Mouse (Mus musculus): ENCODE data around the gene Slc6a21. TPM values are rescaled to one million over a fixed set of nuclear protein-coding genes. Genes with fewer than 3 reads are reported as not detected.

The Slc6a21 gene
- total RNA-seq, 2 experiments from 2014 or later: not detected

DNA sequence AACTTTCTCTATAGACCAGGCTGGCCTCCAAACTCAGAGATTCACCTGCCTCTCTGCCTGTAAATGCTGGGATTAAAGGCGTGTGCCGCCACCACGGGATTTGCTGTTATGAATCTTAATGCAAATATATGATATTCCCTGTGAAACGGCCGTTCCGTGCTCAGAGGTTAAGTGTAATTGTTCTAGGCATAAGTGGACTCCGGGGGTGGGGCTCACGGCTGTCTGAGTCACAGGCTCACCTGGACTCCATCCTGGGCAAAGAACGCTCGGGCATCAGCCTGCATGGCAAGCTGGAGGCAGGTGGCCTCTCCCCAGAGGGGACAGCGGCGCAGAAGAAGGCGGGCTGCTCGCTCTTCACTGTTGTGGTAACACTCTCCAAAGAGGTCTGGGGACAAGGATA is 39.2 kb downstream of the Slc6a21 start:
- no peak for DNase-seq

GRCm38 (mm10) chr7:45322245-45322644 is 44.9 kb downstream of the Slc6a21 start:
- DNase-seq: no peak

DNA sequence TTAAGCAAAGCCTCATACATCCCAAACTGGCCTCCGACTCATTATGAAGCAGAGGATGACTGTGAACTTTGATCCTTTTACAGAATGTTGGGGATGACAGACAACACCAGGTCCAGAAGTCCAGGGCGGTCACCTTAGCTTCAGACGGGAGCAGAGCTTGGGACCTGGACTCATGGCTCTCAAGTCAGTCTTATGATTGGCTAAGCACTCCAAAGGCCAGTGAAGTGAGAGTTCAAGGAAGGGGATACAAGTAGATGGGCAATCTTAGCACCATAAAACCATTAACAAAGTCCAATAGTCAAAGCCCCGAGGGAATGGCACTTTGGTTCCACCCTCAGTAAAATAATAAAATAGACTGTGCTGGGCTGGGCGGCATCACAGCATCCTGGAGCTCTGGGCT is 45.8 kb downstream of the Slc6a21 start:
- no peak for DNase-seq

DNA sequence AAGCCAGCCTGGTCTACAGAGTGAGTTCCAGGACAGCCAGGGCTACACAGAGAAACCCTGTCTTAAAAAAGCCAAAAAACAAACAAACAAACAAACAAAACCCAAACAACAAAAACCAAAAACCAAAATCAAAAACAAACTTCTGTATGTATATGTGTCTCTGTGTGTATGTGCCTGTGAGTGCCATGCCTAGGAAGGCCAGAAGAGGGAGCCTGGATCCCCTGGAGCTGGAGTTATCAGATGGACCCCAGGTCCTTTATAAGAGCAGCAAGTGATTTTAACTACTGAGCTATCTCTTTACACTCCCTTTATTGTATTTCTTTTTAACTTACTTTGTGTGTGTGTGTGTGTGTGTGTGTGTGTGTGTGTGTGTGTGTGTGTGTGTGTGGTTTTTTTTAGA is 48.5 kb downstream of the Slc6a21 start:
- DNase-seq: no peak

DNA sequence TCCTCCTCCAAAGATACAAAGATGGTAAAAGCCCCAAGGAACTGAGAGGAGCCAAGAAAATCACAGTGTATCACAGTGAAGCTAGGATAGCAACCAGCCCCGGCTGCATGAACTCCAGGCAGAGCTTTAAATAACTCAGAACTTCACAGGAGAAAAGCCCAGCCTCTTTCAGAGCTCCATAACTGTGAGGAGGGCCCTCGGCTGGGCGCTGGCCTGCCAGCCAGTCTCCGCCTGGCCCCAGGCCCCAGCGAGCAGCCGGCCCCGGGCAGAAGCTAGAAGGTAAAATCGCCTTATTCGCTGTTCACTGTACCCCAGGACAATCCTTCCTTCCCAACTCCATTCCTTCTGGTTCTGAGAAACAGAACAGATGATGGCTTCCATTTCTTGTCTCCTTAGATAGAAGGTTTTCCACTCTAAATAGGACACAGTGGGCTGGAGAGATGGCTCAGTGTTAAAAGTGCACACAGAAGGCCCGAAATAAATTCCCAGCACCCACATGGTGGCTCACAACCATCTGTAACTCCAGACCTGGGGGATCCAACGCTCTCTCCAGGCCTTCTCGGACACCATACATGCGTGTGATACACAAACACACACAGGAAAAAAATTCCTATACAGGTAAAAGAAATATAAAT is 51.6 kb downstream of the Slc6a21 start:
- DNase-seq: peak; percentile 45

DNA sequence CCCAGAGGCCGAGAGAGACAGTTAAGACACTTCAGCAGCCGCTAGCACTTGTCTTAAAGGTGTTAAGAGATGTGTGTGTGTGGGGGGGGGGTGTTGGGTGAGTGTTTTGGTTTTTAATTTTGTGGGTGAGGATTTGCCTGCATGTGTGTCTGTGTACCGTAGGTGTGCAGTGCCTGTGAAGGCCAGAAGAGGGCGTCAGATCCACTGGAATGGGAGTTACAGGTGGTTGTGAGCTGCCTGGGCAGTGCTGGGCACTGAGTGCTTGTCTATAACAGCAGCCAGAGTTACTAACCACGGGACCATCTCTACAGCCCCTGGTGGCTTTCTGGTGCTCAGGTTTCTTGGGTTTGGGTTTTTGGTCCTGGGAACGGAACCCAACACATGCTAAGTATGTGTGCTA is 54.2 kb downstream of the Slc6a21 start:
- DNase-seq: no peak

GRCm38 (mm10) chr7:45332685-45333425 is 55.5 kb downstream of the Slc6a21 start:
- peak; percentile 59 for DNase-seq

GRCm38 (mm10) chr7:45333431-45333982 is 56.2 kb downstream of the Slc6a21 start, which contains the start of gene Trpm4:
TSS of gene Trpm4 (minus strand) at chr7:45333780.
- peak; percentile 93 for DNase-seq

DNA sequence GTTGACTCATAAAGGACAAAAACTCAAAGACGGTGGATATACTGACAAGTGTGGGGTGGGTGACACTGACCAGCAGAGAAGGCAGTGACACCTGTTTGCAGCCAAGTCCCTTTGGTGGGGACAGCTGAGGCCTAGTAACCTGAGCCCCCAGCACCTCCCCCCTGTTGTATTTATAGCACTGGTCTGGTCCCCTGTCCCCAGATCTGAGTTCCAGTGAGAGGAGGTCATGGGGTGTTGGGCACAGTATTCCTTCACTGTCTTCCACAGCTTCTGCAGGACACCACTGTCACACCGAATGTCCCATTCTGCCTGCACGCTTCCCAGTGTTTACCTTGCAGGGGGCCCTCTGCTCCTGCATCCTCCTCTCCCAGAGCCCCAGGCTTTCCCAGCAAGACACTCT is 57.3 kb downstream of the Slc6a21 start:
- no peak for DNase-seq

GRCm38 (mm10) chr7:45335056-45335455 is 57.7 kb downstream of the Slc6a21 start, which contains the start of gene Hrc:
TSS of gene Hrc (plus strand) at chr7:45335290.
- peak; percentile 54 for DNase-seq

DNA sequence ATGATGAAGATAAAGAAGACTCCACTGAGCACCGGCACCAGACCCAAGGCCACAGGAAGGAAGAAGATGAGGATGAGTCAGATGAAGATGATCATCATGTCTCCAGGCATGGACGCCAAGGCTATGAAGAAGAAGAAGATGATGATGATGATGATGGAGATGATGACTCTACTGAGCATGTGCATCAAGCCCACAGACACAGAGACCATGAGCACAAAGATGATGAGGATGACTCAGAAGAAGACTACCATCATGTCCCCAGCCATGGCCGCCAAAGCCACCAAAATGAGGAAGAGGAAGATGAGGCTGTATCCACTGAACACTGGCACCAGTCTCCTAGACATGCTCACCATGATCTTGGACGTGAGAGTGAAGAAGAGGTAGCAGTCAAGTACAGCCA is 59.0 kb downstream of the Slc6a21 start:
- no peak for DNase-seq

- no peak for DNase-seq
These were observed 60.2 kb downstream of the Slc6a21 start for GRCm38 (mm10) chr7:45337469-45337868.

- no peak for DNase-seq
These were observed 61.0 kb downstream of the Slc6a21 start for GRCm38 (mm10) chr7:45338161-45338911.

Other genes with a start within 250 kb of the Slc6a21 start
- 10 to 100 TPM; 35.4 to 36.7 TPM for gene Prr12, start 224.6 kb upstream of the Slc6a21 start, total RNA-seq (2021)
- 10 to 100 TPM; 31.7 to 34.6 TPM for gene Nosip, start 215.1 kb upstream of the Slc6a21 start, total RNA-seq (2021)
- gene Prrg2, start 214.8 kb upstream of the Slc6a21 start, total RNA-seq (2021): 10 to 100 TPM in 1 of 2 experiments, 1 to 10 TPM in 1; 9.5 to 10.2 TPM
- gene Rcn3, start 185.3 kb upstream of the Slc6a21 start, total RNA-seq (2021): 10 to 100 TPM; 88.0 to 90.9 TPM
- 10 to 100 TPM; 35.3 to 41.1 TPM for gene Fcgrt, start 173.7 kb upstream of the Slc6a21 start, total RNA-seq (2021)
- gene Rps11, start 153.1 kb upstream of the Slc6a21 start, total RNA-seq (2021): 100 to 1,000 TPM; 846 to 864 TPM
- 1,000 to 10,000 TPM; 1,039 to 1,207 TPM for gene Rpl13a, start 148.8 kb upstream of the Slc6a21 start, total RNA-seq (2021)
- not detected for gene Gm45713, start 141.3 kb upstream of the Slc6a21 start, total RNA-seq (2021)
- gene Flt3l, start 141.1 kb upstream of the Slc6a21 start, total RNA-seq (2021): 1 to 10 TPM; 1.5 to 2.1 TPM
- 10 to 100 TPM; 58.5 to 67.0 TPM for gene Pih1d1, start 123.2 kb upstream of the Slc6a21 start, total RNA-seq (2021)
- 10 to 100 TPM; 44.8 to 53.8 TPM for gene Aldh16a1, start 122.9 kb upstream of the Slc6a21 start, total RNA-seq (2021)
- gene Slc17a7, start 113.6 kb upstream of the Slc6a21 start, total RNA-seq (2021): 10 to 100 TPM in 1 of 2 experiments, 1 to 10 TPM in 1; 9.1 to 12.4 TPM
- not detected for gene Gfy, start 97.9 kb upstream of the Slc6a21 start, total RNA-seq (2021)
- gene Pth2, start 96.5 kb upstream of the Slc6a21 start, total RNA-seq (2021): not detected
- under 1 TPM in 1 of 2 experiments, not detected in 1; 0.25 TPM for gene Ccdc155, start 72.6 kb upstream of the Slc6a21 start, total RNA-seq (2021)
- not detected for gene Dkkl1, start 65.4 kb upstream of the Slc6a21 start, total RNA-seq (2021)
- gene Tead2, start 61.8 kb upstream of the Slc6a21 start, total RNA-seq (2021): 10 to 100 TPM; 66.4 to 69.4 TPM
- 1 to 10 TPM; 2.1 to 3.6 TPM for gene Cd37, start 38.4 kb upstream of the Slc6a21 start, total RNA-seq (2021)
- under 1 TPM in 1 of 2 experiments, not detected in 1; 0.18 TPM for gene Slc6a16, start 36.4 kb upstream of the Slc6a21 start, total RNA-seq (2021)
- 10 to 100 TPM; 26.2 to 29.2 TPM for gene Trpm4, start 56.3 kb downstream of the Slc6a21 start, total RNA-seq (2021)
- gene Hrc, start 57.8 kb downstream of the Slc6a21 start, total RNA-seq (2021): 100 to 1,000 TPM; 182 to 202 TPM
- under 1 TPM; 0.26 to 0.34 TPM for gene Ppfia3, start 89.5 kb downstream of the Slc6a21 start, total RNA-seq (2021)
- gene Lin7b, start 93.1 kb downstream of the Slc6a21 start, total RNA-seq (2021): 1 to 10 TPM; 1.5 to 2.4 TPM
- gene Snrnp70, start 118.2 kb downstream of the Slc6a21 start, total RNA-seq (2021): 100 to 1,000 TPM; 203 to 223 TPM
- gene Kcna7, start 128.1 kb downstream of the Slc6a21 start, total RNA-seq (2021): under 1 TPM; 0.43 to 0.59 TPM
- gene Ntf5, start 136.2 kb downstream of the Slc6a21 start, total RNA-seq (2021): under 1 TPM; 0.17 to 0.43 TPM
- not detected for gene Lhb, start 143.3 kb downstream of the Slc6a21 start, total RNA-seq (2021)
- gene Gys1, start 157.3 kb downstream of the Slc6a21 start, total RNA-seq (2021): 10 to 100 TPM; 82.7 to 90.3 TPM
- gene Ruvbl2, start 160.6 kb downstream of the Slc6a21 start, total RNA-seq (2021): 10 to 100 TPM; 38.7 to 39.3 TPM
- gene Ftl1, start 182.4 kb downstream of the Slc6a21 start, total RNA-seq (2021): 100 to 1,000 TPM; 302 to 316 TPM
- 10 to 100 TPM; 48.6 to 50.7 TPM for gene Bax, start 189.4 kb downstream of the Slc6a21 start, total RNA-seq (2021)
- gene Tulp2, start 204.4 kb downstream of the Slc6a21 start, total RNA-seq (2021): 1 to 10 TPM in 1 of 2 experiments, not detected in 1; 1.1 TPM
- gene Gm45808, start 209.3 kb downstream of the Slc6a21 start, total RNA-seq (2021): 1 to 10 TPM; 2.0 to 2.1 TPM
- 1 to 10 TPM; 3.5 to 4.7 TPM for gene Dhdh, start 211.3 kb downstream of the Slc6a21 start, total RNA-seq (2021)
- gene Nucb1, start 232.9 kb downstream of the Slc6a21 start, total RNA-seq (2021): 100 to 1,000 TPM; 121 to 131 TPM
- 10 to 100 TPM; 40.7 to 42.1 TPM for gene Ppp1r15a, start 248.8 kb downstream of the Slc6a21 start, total RNA-seq (2021)
- gene Plekha4, start 248.8 kb downstream of the Slc6a21 start, total RNA-seq (2021): 1 to 10 TPM; 3.6 to 4.0 TPM